Mouse (Mus musculus): ENCODE results near the gene Cnpy4. TPM values are rescaled to one million over a fixed set of nuclear protein-coding genes. Genes with fewer than 3 reads are reported as not detected.

The Cnpy4 gene
- polyA plus RNA-seq, 2 experiments, result 50.6 to 60.7 TPM

GRCm38 (mm10) chr5:138170936-138171561, 16.2 kb upstream of the Cnpy4 start:
- H3K9me3 ChIP-seq (ENCODE audit: control insufficient read depth, low read length), result no peaks in the 10 kb centered on the region
- DNase-seq (ENCODE audit: low spot score) (peak; percentile 96), ATAC-seq (ENCODE audit: low FRiP score, low read depth) (peak; percentile 81)
- H3K27me3 ChIP-seq (ENCODE audit: control insufficient read depth, insufficient read depth, low read length), result no peaks in the 10 kb centered on the region
- peak overlapping the region; percentile 90 for H3K27ac ChIP-seq (replicated peaks; ENCODE audit: low read depth, low read length)
- H3K4me3 ChIP-seq (replicated peaks; ENCODE audit: low read length), result peak overlapping the region; percentile 68
- peaks cover 16% of the 10 kb centered on the region for H3K4me1 ChIP-seq (ENCODE audit: control insufficient read depth, insufficient read depth, low read length)
- peak overlapping the region; percentile 74 for H3K4me2 ChIP-seq (replicated peaks; ENCODE audit: low read depth, low read length, severe bottlenecking)
- peaks cover 60% of the 10 kb centered on the region for H3K36me3 ChIP-seq (ENCODE audit: control insufficient read depth, insufficient read depth, low read length)
- H3K9ac ChIP-seq (ENCODE audit: low read depth, low read length, severe bottlenecking), result peak overlapping the region; percentile 67
- peak; percentile 81; the same call in 1 of the 2 replicates for TF ChIP-seq POLR2A (IDR thresholded peaks at IDR 0.05; ENCODE audit: borderline replicate concordance, extremely low read depth, insufficient read depth, insufficient read length)
- 1% methylated on average over 47 of the region's 47 CpGs for WGBS

- no peaks in the 10 kb centered on the region for H3K9me3 ChIP-seq (ENCODE audit: control insufficient read depth, low read length)
- no peaks in the 10 kb centered on the region for H3K27me3 ChIP-seq (ENCODE audit: control insufficient read depth, insufficient read depth, low read length)
- TF ChIP-seq POLR2A (IDR thresholded peaks at IDR 0.05; ENCODE audit: borderline replicate concordance, extremely low read depth, insufficient read depth, insufficient read length), result peak; percentile 38; the same call in 1 of the 2 replicates
- DNase-seq (ENCODE audit: low spot score) (peak; percentile 100), ATAC-seq (ENCODE audit: low FRiP score, low read depth) (peak; percentile 92)
- peak within 1 kb of the TSS; percentile 91 for H3K27ac ChIP-seq (replicated peaks; ENCODE audit: low read depth, low read length)
- peak within 1 kb of the TSS; percentile 68 for H3K4me3 ChIP-seq (replicated peaks; ENCODE audit: low read length)
- H3K4me2 ChIP-seq (replicated peaks; ENCODE audit: low read depth, low read length, severe bottlenecking), result peak within 1 kb of the TSS; percentile 74
- H3K36me3 ChIP-seq (ENCODE audit: control insufficient read depth, insufficient read depth, low read length), result peaks cover 59% of the 10 kb centered on the region
- H3K4me1 ChIP-seq (ENCODE audit: control insufficient read depth, insufficient read depth, low read length), result peaks cover 16% of the 10 kb centered on the region
- WGBS, result under 1% methylated on average over 54 of the region's 54 CpGs
- H3K9ac ChIP-seq (ENCODE audit: low read depth, low read length, severe bottlenecking), result peak within 1 kb of the TSS; percentile 67
Measured at GRCm38 (mm10) chr5:138171695-138172491, 15.4 kb upstream of the Cnpy4 start, which contains the start of the genes Ap4m1 and Mcm7. TSS of gene Ap4m1 (plus strand) at chr5:138172002. TSS of gene Mcm7 (minus strand) at chr5:138172422.

GRCm38 (mm10) chr5:138173217-138173616, 14.1 kb upstream of the Cnpy4 start:
- 76% methylated on average over 3 of the region's 3 CpGs for WGBS
- Histone ChIP-seq H3K36me3 (ENCODE audit: control insufficient read depth, insufficient read depth, low read length) (peaks cover 59% of the 10 kb centered on the region), H3K4me3 (replicated peaks; ENCODE audit: low read length) (peak overlapping the region; percentile 68), H3K4me2 (replicated peaks; ENCODE audit: low read depth, low read length, severe bottlenecking) (peak overlapping the region; percentile 74), H3K4me1 (ENCODE audit: control insufficient read depth, insufficient read depth, low read length) (peaks cover 16% of the 10 kb centered on the region), H3K9me3 (ENCODE audit: control insufficient read depth, low read length) (no peaks in the 10 kb centered on the region), H3K27ac (replicated peaks; ENCODE audit: low read depth, low read length) (no peak overlapping the region), H3K9ac (ENCODE audit: low read depth, low read length, severe bottlenecking) (no peak overlapping the region), H3K27me3 (ENCODE audit: control insufficient read depth, insufficient read depth, low read length) (no peaks in the 10 kb centered on the region)
- no peak for DNase-seq (ENCODE audit: low spot score)
- no peak for TF ChIP-seq POLR2A (IDR thresholded peaks at IDR 0.05; ENCODE audit: borderline replicate concordance, extremely low read depth, insufficient read depth, insufficient read length)
- ATAC-seq (ENCODE audit: low FRiP score, low read depth), result no peak

DNA sequence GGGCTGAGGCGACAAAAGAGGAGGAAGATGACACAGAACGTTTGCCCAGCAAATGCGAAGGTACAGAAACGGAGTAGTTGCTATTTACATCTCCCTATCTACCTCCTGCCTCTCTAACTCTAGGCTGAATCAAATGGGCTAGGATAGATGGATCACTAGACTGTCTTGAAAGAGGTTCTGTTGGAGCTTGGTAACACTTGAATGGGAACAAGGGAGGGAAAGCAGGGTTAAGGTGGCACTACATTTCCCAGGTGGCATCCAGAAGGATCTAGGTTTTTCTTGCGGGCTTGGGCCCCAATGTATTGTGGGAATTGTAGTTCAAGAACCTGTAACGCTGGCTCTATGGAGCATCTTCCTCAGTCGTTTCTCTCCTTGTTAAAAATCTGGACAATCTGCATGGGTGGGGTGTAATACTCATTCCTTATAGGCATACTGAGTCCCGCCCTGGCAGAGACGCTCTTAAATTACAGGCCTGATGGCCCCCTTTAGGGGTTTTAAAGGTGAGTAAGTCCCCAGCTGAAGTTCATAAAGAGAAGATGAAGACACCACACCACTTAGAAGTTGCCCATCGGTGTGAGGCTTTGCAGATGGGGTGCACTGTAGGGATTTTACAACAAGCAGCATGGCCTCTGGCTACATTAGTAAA, 499 bp downstream of the Cnpy4 start:
- TF ChIP-seq POLR2A (IDR thresholded peaks at IDR 0.05; ENCODE audit: borderline replicate concordance, extremely low read depth, insufficient read depth, insufficient read length), result no peak
- Histone ChIP-seq H3K4me3 (replicated peaks; ENCODE audit: low read length) (peak overlapping the region; percentile 52), H3K4me1 (ENCODE audit: control insufficient read depth, insufficient read depth, low read length) (peaks cover 13% of the 10 kb centered on the region), H3K27ac (replicated peaks; ENCODE audit: low read depth, low read length) (no peak overlapping the region; the same call in 1 of the 2 replicates), H3K27me3 (ENCODE audit: control insufficient read depth, insufficient read depth, low read length) (no peaks in the 10 kb centered on the region), H3K9ac (ENCODE audit: low read depth, low read length, severe bottlenecking) (peak overlapping the region; percentile 85), H3K4me2 (replicated peaks; ENCODE audit: low read depth, low read length, severe bottlenecking) (peak overlapping the region; percentile 84), H3K36me3 (ENCODE audit: control insufficient read depth, insufficient read depth, low read length) (peaks cover 42% of the 10 kb centered on the region), H3K9me3 (ENCODE audit: control insufficient read depth, low read length) (no peaks in the 10 kb centered on the region)
- DNase-seq (ENCODE audit: low spot score), result peak; percentile 89
- peak; percentile 79 for ATAC-seq (ENCODE audit: low FRiP score, low read depth)
- 0% methylated on average over 10 of the region's 10 CpGs for WGBS
